Mouse (Mus musculus) bone marrow macrophage, adult 2 months (primary cell): Measurements from ENCODE around the gene Os9.

Experiments used
- CTCF ChIP-seq: IDR thresholded peaks from 2 replicates; pipeline ENCODE4 v1.5.1; 2012; ENCODE audit warnings: low read depth, mild to moderate bottlenecking, low read length, moderate library complexity
- POLR2A ChIP-seq: IDR thresholded peaks from 2 replicates; pipeline ENCODE4 v1.6.1; 2012; ENCODE audit warnings: mild to moderate bottlenecking, low read depth, low read length, borderline replicate concordance

- TF ChIP-seq POLR2A (no peak), CTCF (no peak)
Measured at GRCm38 (mm10) chr10:127080901-127081780, 39.8 kb downstream of the Os9 start.
